Mouse (Mus musculus): ENCODE measurements around the gene Rrp9. TPM values are rescaled to one million over a fixed set of nuclear protein-coding genes. Genes with fewer than 3 reads are reported as not detected.

Gene Rrp9
- polyA plus RNA-seq, 1 experiment from 2014 or later, result 41.3 TPM

GRCm38 (mm10) chr9:106534975-106535374, 59.2 kb downstream of the Rrp9 start:
- no peaks in the 10 kb centered on the region for H3K27me3 ChIP-seq (ENCODE audit: control insufficient read depth, insufficient read depth, low read length)
- DNase-seq (ENCODE audit: low spot score) (no peak), ATAC-seq (ENCODE audit: low FRiP score) (no peak)
- H3K27ac ChIP-seq (ENCODE audit: low read depth, low read length), result no peak overlapping the region
- H3K36me3 ChIP-seq (ENCODE audit: control insufficient read depth, insufficient read depth, low read length), result no peaks in the 10 kb centered on the region
- H3K9me3 ChIP-seq (ENCODE audit: control insufficient read depth, low read length), result no peaks in the 10 kb centered on the region
- WGBS, result 92% methylated on average over 11 of the region's 11 CpGs
- H3K4me1 ChIP-seq (replicated peaks; ENCODE audit: control insufficient read depth, insufficient read depth, low read length), result no peaks in the 10 kb centered on the region
- no peak overlapping the region for H3K9ac ChIP-seq (ENCODE audit: low read depth, low read length)
- H3K4me3 ChIP-seq (ENCODE audit: low read depth, low read length), result no peak overlapping the region
- H3K4me2 ChIP-seq (replicated peaks; ENCODE audit: low read depth, low read length), result no peak overlapping the region

Other genes with a start within 250 kb of the Rrp9 start
- 83.8 and 84.7 TPM in 2 replicates for gene Alas1, start 227.3 kb upstream of the Rrp9 start, polyA plus RNA-seq (2014; fragmentation: Nextera tagmentation; extraction: Ambion mirVana)
- 27.3 and 27.6 TPM in 2 replicates for gene Poc1a, start 194.9 kb upstream of the Rrp9 start, polyA plus RNA-seq (2014; fragmentation: Nextera tagmentation; extraction: Ambion mirVana)
- gene Dusp7, start 107.3 kb upstream of the Rrp9 start, polyA plus RNA-seq (2014; fragmentation: Nextera tagmentation; extraction: Ambion mirVana), result 25.0 and 25.8 TPM in 2 replicates
- gene Rpl29, start 46.5 kb upstream of the Rrp9 start, polyA plus RNA-seq (2014; fragmentation: Nextera tagmentation; extraction: Ambion mirVana), result 882 and 903 TPM in 2 replicates
- gene Acy1, start 37.6 kb upstream of the Rrp9 start, polyA plus RNA-seq (2014; fragmentation: Nextera tagmentation; extraction: Ambion mirVana), result 26.4 and 30.3 TPM in 2 replicates
- 4.2 and 6.0 TPM in 2 replicates for gene Abhd14b, start 28.5 kb upstream of the Rrp9 start, polyA plus RNA-seq (2014; fragmentation: Nextera tagmentation; extraction: Ambion mirVana)
- gene Abhd14a, start 28.3 kb upstream of the Rrp9 start, polyA plus RNA-seq (2014; fragmentation: Nextera tagmentation; extraction: Ambion mirVana), result 31.2 and 34.7 TPM in 2 replicates
- gene Pcbp4, start 22.7 kb upstream of the Rrp9 start, polyA plus RNA-seq (2014; fragmentation: Nextera tagmentation; extraction: Ambion mirVana), result 222 and 249 TPM in 2 replicates
- 0.22 and 0.29 TPM in 2 replicates for gene Gpr62, start 10.0 kb upstream of the Rrp9 start, polyA plus RNA-seq (2014; fragmentation: Nextera tagmentation; extraction: Ambion mirVana)
- gene Parp3, start 986 bp downstream of the Rrp9 start, polyA plus RNA-seq (2014; fragmentation: Nextera tagmentation; extraction: Ambion mirVana), result 0.54 and 1.4 TPM in 2 replicates
- not detected in 2 replicates for gene Iqcf1, start 24.0 kb downstream of the Rrp9 start, polyA plus RNA-seq (2014; fragmentation: Nextera tagmentation; extraction: Ambion mirVana)
- not detected in 2 replicates for gene Iqcf5, start 38.6 kb downstream of the Rrp9 start, polyA plus RNA-seq (2014; fragmentation: Nextera tagmentation; extraction: Ambion mirVana)
- gene Iqcf3, start 85.7 kb downstream of the Rrp9 start, polyA plus RNA-seq (2014; fragmentation: Nextera tagmentation; extraction: Ambion mirVana), result not detected in 2 replicates
- not detected in 2 replicates for gene Iqcf4, start 95.0 kb downstream of the Rrp9 start, polyA plus RNA-seq (2014; fragmentation: Nextera tagmentation; extraction: Ambion mirVana)
- gene Iqcf6, start 150.6 kb downstream of the Rrp9 start, polyA plus RNA-seq (2014; fragmentation: Nextera tagmentation; extraction: Ambion mirVana), result not detected in 2 replicates
- gene Grm2, start 180.1 kb downstream of the Rrp9 start, polyA plus RNA-seq (2014; fragmentation: Nextera tagmentation; extraction: Ambion mirVana), result 9.5 and 9.7 TPM in 2 replicates
- 28.1 and 30.0 TPM in 2 replicates for gene Tex264, start 210.0 kb downstream of the Rrp9 start, polyA plus RNA-seq (2014; fragmentation: Nextera tagmentation; extraction: Ambion mirVana)